Mouse (Mus musculus) lung, postnatal 0 days (tissue): Measurements from ENCODE around the gene Tmem156.

Source experiments
- CTCF ChIP-seq: IDR thresholded peaks from 2 replicates; pipeline ENCODE4 v1.5.1; 2016; ENCODE audit warnings: antibody characterized with exemption, mild to moderate bottlenecking
- EP300 ChIP-seq: IDR thresholded peaks from 2 replicates; pipeline ENCODE4 v1.6.1; 2016; ENCODE audit warnings: antibody characterized with exemption, mild to moderate bottlenecking, control low read depth

- TF ChIP-seq EP300: no peak
- no peak for TF ChIP-seq CTCF
Observed at GRCm38 (mm10) chr5:65049880-65050279, 42.1 kb downstream of the Tmem156 start.
